Mouse (Mus musculus): ENCODE results near the gene Cdk15. TPM values are rescaled to one million over a fixed set of nuclear protein-coding genes. Genes with fewer than 3 reads are reported as not detected.

Cdk15 gene
- polyA plus RNA-seq, 1 experiment = not detected

DNA sequence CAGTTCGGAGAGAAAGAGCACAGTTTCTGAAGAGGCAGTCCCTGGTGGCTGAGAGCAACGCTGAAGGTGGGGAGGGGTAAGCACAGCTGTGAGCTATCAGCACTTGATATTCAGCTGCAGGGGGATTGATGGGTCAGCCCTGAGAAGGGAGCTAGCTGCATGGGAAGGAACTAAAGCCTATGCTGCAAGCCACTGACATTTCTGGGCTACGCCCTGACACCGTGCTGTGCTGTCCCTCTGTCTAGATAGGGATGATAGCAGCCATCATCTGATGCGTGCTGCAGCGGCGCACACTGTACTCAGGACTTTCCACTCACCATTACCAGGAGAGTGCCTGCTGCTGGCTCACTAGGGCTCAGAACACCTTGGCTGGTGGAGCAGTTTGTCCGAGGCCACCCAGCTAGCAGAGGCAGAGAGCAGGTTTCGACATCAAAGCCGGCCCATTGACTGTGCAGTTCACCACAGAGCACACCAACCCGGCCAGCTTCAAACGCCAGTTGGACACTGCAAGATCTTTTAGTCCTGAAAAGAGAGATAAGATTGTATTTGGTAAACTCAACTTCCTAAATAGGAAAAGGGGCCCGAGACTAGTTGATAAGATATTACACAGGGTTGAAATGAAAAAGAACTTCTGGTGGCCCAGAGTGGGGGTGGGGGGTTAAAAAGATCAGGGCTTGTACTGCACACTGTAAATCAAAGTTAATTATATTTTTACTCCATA, 111.4 kb downstream of the Cdk15 start:
- Histone ChIP-seq H3K4me1 (ENCODE audit: control insufficient read depth, insufficient read depth, low read length) (no peaks in the 10 kb centered on the region), H3K4me3 (ENCODE audit: insufficient read depth, low read length) (no peak overlapping the region), H3K27ac (ENCODE audit: insufficient read depth, low read depth, low read length) (no peak overlapping the region)
- TF ChIP-seq CTCF (IDR thresholded peaks at IDR 0.05; ENCODE audit: low read depth, low read length) (no peak), POLR2A (IDR thresholded peaks at IDR 0.05; ENCODE audit: borderline replicate concordance, low read depth, low read length) (no peak)

GRCm38 (mm10) chr1:59368649-59369319, 112.1 kb downstream of the Cdk15 start:
- H3K4me3 ChIP-seq (ENCODE audit: insufficient read depth, low read length) = no peak overlapping the region
- peaks cover 4% of the 10 kb centered on the region; the same call in 1 of the 2 replicates for H3K4me1 ChIP-seq (ENCODE audit: control insufficient read depth, insufficient read depth, low read length)
- H3K27ac ChIP-seq (ENCODE audit: insufficient read depth, low read depth, low read length) = no peak overlapping the region
- TF ChIP-seq POLR2A (IDR thresholded peaks at IDR 0.05; ENCODE audit: borderline replicate concordance, low read depth, low read length) (no peak), CTCF (IDR thresholded peaks at IDR 0.05; ENCODE audit: low read depth, low read length) (no peak)

DNA sequence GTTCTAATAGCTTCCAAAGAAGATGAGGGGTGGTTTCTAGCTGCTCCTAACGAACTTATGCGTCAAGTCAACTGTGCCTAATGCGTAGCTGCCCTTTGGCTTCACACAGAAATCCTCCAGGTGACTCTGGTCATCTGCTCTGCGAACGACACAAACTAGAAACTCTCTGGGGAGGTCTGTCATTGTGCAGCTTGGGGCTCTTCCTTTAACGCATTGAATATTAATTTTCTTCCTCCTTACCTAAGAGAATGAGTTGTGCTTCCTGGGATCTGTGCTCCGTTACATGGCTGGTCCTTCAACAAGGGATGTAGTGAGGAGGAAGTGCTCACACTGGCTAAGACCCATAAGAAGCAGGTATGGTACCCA, 112.6 kb downstream of the Cdk15 start:
- no peak overlapping the region for H3K27ac ChIP-seq (ENCODE audit: insufficient read depth, low read depth, low read length)
- peaks cover 4% of the 10 kb centered on the region; the same call in 1 of the 2 replicates for H3K4me1 ChIP-seq (ENCODE audit: control insufficient read depth, insufficient read depth, low read length)
- H3K4me3 ChIP-seq (ENCODE audit: insufficient read depth, low read length) = no peak overlapping the region
- TF ChIP-seq POLR2A (IDR thresholded peaks at IDR 0.05; ENCODE audit: borderline replicate concordance, low read depth, low read length) (no peak), CTCF (IDR thresholded peaks at IDR 0.05; ENCODE audit: low read depth, low read length) (no peak)

DNA sequence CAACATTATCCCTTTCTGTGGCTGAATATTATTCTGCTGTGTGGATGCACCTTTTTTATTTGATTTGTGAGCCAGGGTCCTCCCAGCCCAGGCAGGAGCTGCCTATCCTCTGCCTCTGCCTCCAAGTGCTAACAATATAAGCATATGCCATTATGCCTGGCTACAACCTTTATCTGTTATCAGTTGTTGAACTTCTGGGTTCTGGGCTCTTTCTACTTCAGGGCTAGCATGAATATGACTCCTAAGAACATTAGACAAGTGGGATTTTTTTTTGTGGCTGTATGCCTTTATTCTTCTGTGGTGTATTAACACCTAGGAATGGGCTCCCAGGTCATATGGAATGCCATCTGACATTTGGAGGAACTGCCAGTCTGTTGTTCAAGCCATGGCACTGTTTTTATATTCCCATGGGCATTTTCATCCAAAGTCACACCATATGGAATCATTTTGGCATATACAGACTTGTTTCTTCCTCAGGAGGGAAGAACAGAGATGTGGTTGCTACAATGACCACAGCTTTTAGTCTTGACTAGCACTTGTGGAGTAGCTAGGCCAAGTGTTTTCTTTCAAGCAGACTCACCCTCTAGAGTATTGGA, 113.7 kb downstream of the Cdk15 start:
- H3K4me3 ChIP-seq (ENCODE audit: insufficient read depth, low read length) = no peak overlapping the region
- TF ChIP-seq CTCF (IDR thresholded peaks at IDR 0.05; ENCODE audit: low read depth, low read length) (no peak), POLR2A (IDR thresholded peaks at IDR 0.05; ENCODE audit: borderline replicate concordance, low read depth, low read length) (no peak)
- H3K27ac ChIP-seq (ENCODE audit: insufficient read depth, low read depth, low read length) = no peak overlapping the region
- peaks cover 4% of the 10 kb centered on the region; the same call in 1 of the 2 replicates for H3K4me1 ChIP-seq (ENCODE audit: control insufficient read depth, insufficient read depth, low read length)

GRCm38 (mm10) chr1:59376021-59376548, 119.4 kb downstream of the Cdk15 start:
- Histone ChIP-seq H3K27ac (ENCODE audit: insufficient read depth, low read depth, low read length) (no peak overlapping the region), H3K4me1 (ENCODE audit: control insufficient read depth, insufficient read depth, low read length) (peaks cover 4% of the 10 kb centered on the region; the same call in 1 of the 2 replicates), H3K4me3 (ENCODE audit: insufficient read depth, low read length) (no peak overlapping the region)
- TF ChIP-seq CTCF (IDR thresholded peaks at IDR 0.05; ENCODE audit: low read depth, low read length) = no peak
- no peak for TF ChIP-seq POLR2A (IDR thresholded peaks at IDR 0.05; ENCODE audit: borderline replicate concordance, low read depth, low read length)

- Histone ChIP-seq H3K4me1 (ENCODE audit: control insufficient read depth, insufficient read depth, low read length) (peaks cover 4% of the 10 kb centered on the region; the same call in 1 of the 2 replicates), H3K4me3 (ENCODE audit: insufficient read depth, low read length) (no peak overlapping the region), H3K27ac (ENCODE audit: insufficient read depth, low read depth, low read length) (no peak overlapping the region)
- TF ChIP-seq CTCF (IDR thresholded peaks at IDR 0.05; ENCODE audit: low read depth, low read length) (no peak), POLR2A (IDR thresholded peaks at IDR 0.05; ENCODE audit: borderline replicate concordance, low read depth, low read length) (no peak)
Measured at GRCm38 (mm10) chr1:59376557-59376956, 119.9 kb downstream of the Cdk15 start.

GRCm38 (mm10) chr1:59377312-59377711, 120.6 kb downstream of the Cdk15 start:
- peaks cover 4% of the 10 kb centered on the region; the same call in 1 of the 2 replicates for H3K4me1 ChIP-seq (ENCODE audit: control insufficient read depth, insufficient read depth, low read length)
- H3K27ac ChIP-seq (ENCODE audit: insufficient read depth, low read depth, low read length) = no peak overlapping the region
- TF ChIP-seq CTCF (IDR thresholded peaks at IDR 0.05; ENCODE audit: low read depth, low read length) (no peak), POLR2A (IDR thresholded peaks at IDR 0.05; ENCODE audit: borderline replicate concordance, low read depth, low read length) (no peak)
- H3K4me3 ChIP-seq (ENCODE audit: insufficient read depth, low read length) = no peak overlapping the region

DNA sequence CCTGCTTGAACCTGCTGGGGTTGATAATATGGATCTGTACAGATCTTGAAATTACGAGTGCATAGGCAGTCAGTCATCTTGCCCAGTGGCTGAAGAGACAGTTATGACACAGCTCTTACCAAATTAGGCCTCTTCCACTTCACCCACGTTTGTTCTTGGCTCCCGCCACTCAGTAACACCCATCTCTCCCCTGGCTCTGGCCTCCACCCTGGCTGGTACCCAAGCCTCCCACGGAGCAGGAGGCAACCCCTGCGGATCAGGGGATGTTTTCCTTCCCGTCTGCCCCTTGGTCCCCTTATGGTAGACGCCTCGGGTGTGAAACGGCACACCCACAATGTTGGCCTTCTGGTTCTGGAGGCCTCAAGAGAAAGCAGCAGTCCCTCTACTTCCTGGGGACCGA, 124.2 kb downstream of the Cdk15 start:
- TF ChIP-seq POLR2A (IDR thresholded peaks at IDR 0.05; ENCODE audit: borderline replicate concordance, low read depth, low read length) (no peak), CTCF (IDR thresholded peaks at IDR 0.05; ENCODE audit: low read depth, low read length) (no peak)
- H3K27ac ChIP-seq (ENCODE audit: insufficient read depth, low read depth, low read length) = no peak overlapping the region
- H3K4me3 ChIP-seq (ENCODE audit: insufficient read depth, low read length) = no peak overlapping the region
- H3K4me1 ChIP-seq (ENCODE audit: control insufficient read depth, insufficient read depth, low read length) = no peaks in the 10 kb centered on the region

DNA sequence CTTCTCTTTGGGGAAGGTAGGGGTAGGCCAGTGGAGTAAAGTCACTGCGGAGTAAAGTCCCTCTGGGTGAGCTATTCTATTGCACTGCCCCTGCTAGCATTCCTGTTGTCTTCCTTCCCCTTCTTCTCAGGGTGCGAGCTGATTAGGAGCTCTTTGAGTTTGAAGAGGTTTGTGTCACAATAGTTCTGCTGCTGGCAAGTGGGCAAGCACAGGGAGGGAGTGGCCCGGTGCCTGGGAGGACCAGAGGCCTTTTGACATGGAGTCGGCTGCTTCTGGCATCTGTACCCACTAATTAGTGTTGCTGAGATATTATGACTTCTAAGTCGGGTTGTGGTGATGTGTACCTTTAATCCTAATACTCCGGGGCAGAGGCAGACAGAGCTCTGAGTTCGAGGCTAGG, 124.8 kb downstream of the Cdk15 start:
- H3K4me3 ChIP-seq (ENCODE audit: insufficient read depth, low read length) = no peak overlapping the region
- H3K4me1 ChIP-seq (ENCODE audit: control insufficient read depth, insufficient read depth, low read length) = no peaks in the 10 kb centered on the region
- H3K27ac ChIP-seq (ENCODE audit: insufficient read depth, low read depth, low read length) = no peak overlapping the region
- TF ChIP-seq POLR2A (IDR thresholded peaks at IDR 0.05; ENCODE audit: borderline replicate concordance, low read depth, low read length) (no peak), CTCF (IDR thresholded peaks at IDR 0.05; ENCODE audit: low read depth, low read length) (no peak)

Data from bone marrow macrophage, adult 2 months (primary cell).